Mouse (Mus musculus): ENCODE measurements around the gene Icam4. TPM values are rescaled to one million over a fixed set of nuclear protein-coding genes. Genes with fewer than 3 reads are reported as not detected.
"Not testable (repeated sequence)": the region's sequence is repeated elsewhere in the genome, so short reads cannot be mapped to it uniquely, and the experiment has no call there.

Gene Icam4
- polyA plus RNA-seq, 1 experiment from 2014 or later = 5.3 TPM

- H3K4me3 ChIP-seq (ENCODE audit: low read depth, low read length) = no peak overlapping the region
- 4% methylated on average over 17 of the region's 17 CpGs for WGBS
Observed at GRCm38 (mm10) chr9:21034481-21035085, 5.4 kb downstream of the Icam4 start.

GRCm38 (mm10) chr9:21035586-21035985 lies 6.4 kb downstream of the Icam4 start:
- H3K4me3 ChIP-seq (ENCODE audit: low read depth, low read length) = no peak overlapping the region
- no peak overlapping the region for H3K27ac ChIP-seq (replicated peaks; ENCODE audit: low read depth, low read length)
- WGBS = 21% methylated on average over 9 of the region's 9 CpGs

More at GRCm38 (mm10) chr9:21034481-21035085, 5.4 kb downstream of the Icam4 start:
- Histone ChIP-seq H3K27me3 (ENCODE audit: control insufficient read depth, insufficient read depth, low read length) (peaks cover 89% of the 10 kb centered on the region), H3K4me2 (ENCODE audit: low read depth, severe bottlenecking) (no peak overlapping the region), H3K27ac (replicated peaks; ENCODE audit: low read depth, low read length) (no peak overlapping the region), H3K9ac (ENCODE audit: low read length) (no peak overlapping the region), H3K9me3 (ENCODE audit: control insufficient read depth, low read length) (no peaks in the 10 kb centered on the region), H3K4me1 (ENCODE audit: control insufficient read depth, insufficient read depth, low read length) (peaks cover 31% of the 10 kb centered on the region), H3K36me3 (ENCODE audit: control insufficient read depth, insufficient read depth, low read length) (no peaks in the 10 kb centered on the region)
- ATAC-seq (ENCODE audit: insufficient number of reproducible peaks, low FRiP score, low TSS enrichment, low read depth) (no peak), DNase-seq (ENCODE audit: low spot score) (peak; percentile 65)

GRCm38 (mm10) chr9:21036161-21036560 lies 7.0 kb downstream of the Icam4 start:
- WGBS = 7% methylated on average over 20 of the region's 20 CpGs
- Histone ChIP-seq H3K36me3 (ENCODE audit: control insufficient read depth, insufficient read depth, low read length) (no peaks in the 10 kb centered on the region), H3K9me3 (ENCODE audit: control insufficient read depth, low read length) (no peaks in the 10 kb centered on the region), H3K4me2 (ENCODE audit: low read depth, severe bottlenecking) (no peak overlapping the region), H3K27me3 (ENCODE audit: control insufficient read depth, insufficient read depth, low read length) (peaks cover 82% of the 10 kb centered on the region), H3K4me1 (ENCODE audit: control insufficient read depth, insufficient read depth, low read length) (peaks cover 25% of the 10 kb centered on the region), H3K9ac (ENCODE audit: low read length) (no peak overlapping the region), H3K27ac (replicated peaks; ENCODE audit: low read depth, low read length) (no peak overlapping the region), H3K4me3 (ENCODE audit: low read depth, low read length) (no peak overlapping the region)
- no peak for ATAC-seq (ENCODE audit: insufficient number of reproducible peaks, low FRiP score, low TSS enrichment, low read depth)
- DNase-seq (ENCODE audit: low spot score) = no peak

More at GRCm38 (mm10) chr9:21035586-21035985, 6.4 kb downstream of the Icam4 start:
- no peak overlapping the region for H3K4me2 ChIP-seq (ENCODE audit: low read depth, severe bottlenecking)
- ATAC-seq (ENCODE audit: insufficient number of reproducible peaks, low FRiP score, low TSS enrichment, low read depth) (no peak), DNase-seq (ENCODE audit: low spot score) (no peak)
- peaks cover 84% of the 10 kb centered on the region for H3K27me3 ChIP-seq (ENCODE audit: control insufficient read depth, insufficient read depth, low read length)
- H3K4me1 ChIP-seq (ENCODE audit: control insufficient read depth, insufficient read depth, low read length) = peaks cover 27% of the 10 kb centered on the region
- no peak overlapping the region for H3K9ac ChIP-seq (ENCODE audit: low read length)
- H3K9me3 ChIP-seq (ENCODE audit: control insufficient read depth, low read length) = no peaks in the 10 kb centered on the region
- H3K36me3 ChIP-seq (ENCODE audit: control insufficient read depth, insufficient read depth, low read length) = no peaks in the 10 kb centered on the region

GRCm38 (mm10) chr9:21036666-21037065 lies 7.5 kb downstream of the Icam4 start:
- WGBS = 3% methylated on average over 22 of the region's 22 CpGs

GRCm38 (mm10) chr9:21037481-21037891 lies 8.3 kb downstream of the Icam4 start:
- 3% methylated on average over 31 of the region's 31 CpGs for WGBS
- Histone ChIP-seq H3K4me2 (ENCODE audit: low read depth, severe bottlenecking) (peak overlapping the region; percentile 66), H3K27me3 (ENCODE audit: control insufficient read depth, insufficient read depth, low read length) (peaks cover 72% of the 10 kb centered on the region), H3K4me3 (ENCODE audit: low read depth, low read length) (peak overlapping the region; percentile 34), H3K4me1 (ENCODE audit: control insufficient read depth, insufficient read depth, low read length) (peaks cover 24% of the 10 kb centered on the region), H3K9ac (ENCODE audit: low read length) (peak overlapping the region; percentile 55), H3K27ac (replicated peaks; ENCODE audit: low read depth, low read length) (no peak overlapping the region), H3K36me3 (ENCODE audit: control insufficient read depth, insufficient read depth, low read length) (no peaks in the 10 kb centered on the region), H3K9me3 (ENCODE audit: control insufficient read depth, low read length) (no peaks in the 10 kb centered on the region)
- peak; percentile 50 for DNase-seq (ENCODE audit: low spot score)
- no peak for ATAC-seq (ENCODE audit: insufficient number of reproducible peaks, low FRiP score, low TSS enrichment, low read depth)

More at GRCm38 (mm10) chr9:21036666-21037065, 7.5 kb downstream of the Icam4 start:
- peaks cover 24% of the 10 kb centered on the region for H3K4me1 ChIP-seq (ENCODE audit: control insufficient read depth, insufficient read depth, low read length)
- ATAC-seq (ENCODE audit: insufficient number of reproducible peaks, low FRiP score, low TSS enrichment, low read depth) = no peak
- peaks cover 80% of the 10 kb centered on the region for H3K27me3 ChIP-seq (ENCODE audit: control insufficient read depth, insufficient read depth, low read length)
- H3K4me3 ChIP-seq (ENCODE audit: low read depth, low read length) = no peak overlapping the region
- H3K9ac ChIP-seq (ENCODE audit: low read length) = no peak overlapping the region
- no peak overlapping the region for H3K4me2 ChIP-seq (ENCODE audit: low read depth, severe bottlenecking)
- no peaks in the 10 kb centered on the region for H3K9me3 ChIP-seq (ENCODE audit: control insufficient read depth, low read length)
- no peak overlapping the region for H3K27ac ChIP-seq (replicated peaks; ENCODE audit: low read depth, low read length)
- peak; percentile 43 for DNase-seq (ENCODE audit: low spot score)
- H3K36me3 ChIP-seq (ENCODE audit: control insufficient read depth, insufficient read depth, low read length) = no peaks in the 10 kb centered on the region

- H3K9ac ChIP-seq (ENCODE audit: low read length) = no peak overlapping the region
- 75% methylated on average over 3 of the region's 3 CpGs for WGBS
- H3K27ac ChIP-seq (replicated peaks; ENCODE audit: low read depth, low read length) = no peak overlapping the region
- no peak overlapping the region for H3K4me2 ChIP-seq (ENCODE audit: low read depth, severe bottlenecking)
- H3K4me3 ChIP-seq (ENCODE audit: low read depth, low read length) = no peak overlapping the region
- peaks cover 10% of the 10 kb centered on the region for H3K4me1 ChIP-seq (ENCODE audit: control insufficient read depth, insufficient read depth, low read length)
- DNase-seq (ENCODE audit: low spot score) = no peak
- H3K36me3 ChIP-seq (ENCODE audit: control insufficient read depth, insufficient read depth, low read length) = no peaks in the 10 kb centered on the region
- H3K27me3 ChIP-seq (ENCODE audit: control insufficient read depth, insufficient read depth, low read length) = peaks cover 50% of the 10 kb centered on the region
- ATAC-seq (ENCODE audit: insufficient number of reproducible peaks, low FRiP score, low TSS enrichment, low read depth) = no peak
- no peaks in the 10 kb centered on the region for H3K9me3 ChIP-seq (ENCODE audit: control insufficient read depth, low read length)
Observed at GRCm38 (mm10) chr9:21039779-21040178, 10.6 kb downstream of the Icam4 start.

- no peak overlapping the region for H3K4me3 ChIP-seq (ENCODE audit: low read depth, low read length)
- H3K9ac ChIP-seq (ENCODE audit: low read length) = no peak overlapping the region
- WGBS = 52% methylated on average over 4 of the region's 4 CpGs
- peaks cover 8% of the 10 kb centered on the region for H3K4me1 ChIP-seq (ENCODE audit: control insufficient read depth, insufficient read depth, low read length)
- no peaks in the 10 kb centered on the region for H3K36me3 ChIP-seq (ENCODE audit: control insufficient read depth, insufficient read depth, low read length)
- ATAC-seq (ENCODE audit: insufficient number of reproducible peaks, low FRiP score, low TSS enrichment, low read depth) = no peak
- no peak for DNase-seq (ENCODE audit: low spot score)
- H3K9me3 ChIP-seq (ENCODE audit: control insufficient read depth, low read length) = no peaks in the 10 kb centered on the region
- no peak overlapping the region for H3K27ac ChIP-seq (replicated peaks; ENCODE audit: low read depth, low read length)
- H3K27me3 ChIP-seq (ENCODE audit: control insufficient read depth, insufficient read depth, low read length) = peaks cover 35% of the 10 kb centered on the region
- H3K4me2 ChIP-seq (ENCODE audit: low read depth, severe bottlenecking) = no peak overlapping the region
Observed at GRCm38 (mm10) chr9:21041308-21041707, 12.1 kb downstream of the Icam4 start.

GRCm38 (mm10) chr9:21043563-21043962 lies 14.4 kb downstream of the Icam4 start:
- no peaks in the 10 kb centered on the region for H3K4me1 ChIP-seq (ENCODE audit: control insufficient read depth, insufficient read depth, low read length)
- no peaks in the 10 kb centered on the region for H3K9me3 ChIP-seq (ENCODE audit: control insufficient read depth, low read length)
- peaks cover 12% of the 10 kb centered on the region for H3K27me3 ChIP-seq (ENCODE audit: control insufficient read depth, insufficient read depth, low read length)
- WGBS = 85% methylated on average over 4 of the region's 4 CpGs
- no peaks in the 10 kb centered on the region for H3K36me3 ChIP-seq (ENCODE audit: control insufficient read depth, insufficient read depth, low read length)
- no peak overlapping the region for H3K4me2 ChIP-seq (ENCODE audit: low read depth, severe bottlenecking)
- no peak overlapping the region for H3K27ac ChIP-seq (replicated peaks; ENCODE audit: low read depth, low read length)
- ATAC-seq (ENCODE audit: insufficient number of reproducible peaks, low FRiP score, low TSS enrichment, low read depth) (no peak), DNase-seq (ENCODE audit: low spot score) (no peak)
- no peak overlapping the region for H3K4me3 ChIP-seq (ENCODE audit: low read depth, low read length)
- no peak overlapping the region for H3K9ac ChIP-seq (ENCODE audit: low read length)

- not testable (repeated sequence) for H3K27ac ChIP-seq (replicated peaks; ENCODE audit: low read depth, low read length); H3K27me3 ChIP-seq (ENCODE audit: control insufficient read depth, insufficient read depth, low read length); H3K36me3 ChIP-seq (ENCODE audit: control insufficient read depth, insufficient read depth, low read length); H3K4me3 ChIP-seq (ENCODE audit: low read depth, low read length); H3K9ac ChIP-seq (ENCODE audit: low read length); DNase-seq (ENCODE audit: low spot score); H3K9me3 ChIP-seq (ENCODE audit: control insufficient read depth, low read length); H3K4me1 ChIP-seq (ENCODE audit: control insufficient read depth, insufficient read depth, low read length); H3K4me2 ChIP-seq (ENCODE audit: low read depth, severe bottlenecking); ATAC-seq (ENCODE audit: insufficient number of reproducible peaks, low FRiP score, low TSS enrichment, low read depth)
- 61% methylated on average over 1 of the region's 1 CpGs for WGBS
Observed at GRCm38 (mm10) chr9:21044785-21045184, 15.6 kb downstream of the Icam4 start.
